Mouse (Mus musculus) olfactory bulb, adult 2 months (tissue): ENCODE measurements around the gene 1600014C23Rik. TPM values are rescaled to one million over a fixed set of nuclear protein-coding genes. Genes with fewer than 3 reads are reported as not detected.

Experiments used
- H3K27ac ChIP-seq: fragments of 200-500 bp; 2 replicates; pipeline ENCODE4 v1.5.1; 2012; ENCODE audit warnings: low read depth, low read length; ENCODE audit not compliant: insufficient read depth
- H3K4me1 ChIP-seq: fragments of 200-500 bp; 2 replicates; pipeline ENCODE4 v1.6.1; 2012; ENCODE audit warnings: low read length; ENCODE audit not compliant: control insufficient read depth, insufficient read depth
- H3K4me3 ChIP-seq: fragments of 200-500 bp; 2 replicates; pipeline ENCODE4 v1.5.1; 2012; ENCODE audit warnings: mild to moderate bottlenecking, low read depth, low read length, moderate library complexity; ENCODE audit not compliant: insufficient read depth
- CTCF ChIP-seq: fragments of 200-500 bp; IDR thresholded peaks from 2 replicates; pipeline ENCODE4 v1.5.1; 2012; ENCODE audit warnings: low read depth, mild to moderate bottlenecking, low read length, moderate library complexity; ENCODE audit not compliant: insufficient read depth
- POLR2A ChIP-seq: fragments of 200-500 bp; IDR thresholded peaks from 2 replicates; pipeline ENCODE4 v1.6.1; 2012; ENCODE audit warnings: mild to moderate bottlenecking, low read depth, low read length, moderate library complexity; ENCODE audit not compliant: insufficient read depth
- WGBS: fragments of 180-500 bp; shearing (Covaris S2); methylation state at CpG from one replicate; pipeline ENCODE4 v1.1.7; 2018; 5-methylcytosine and 5-hydroxymethylcytosine counted together
- polyA plus RNA-seq: library from polyadenylated mRNA; stranded (reverse); fragments of >200 nt; gene quantifications from 2 replicates; pipeline ENCODE4 v1.2.4, GENCODE M21; 2012; ENCODE audit warnings: low replicate concordance; ENCODE audit not compliant: missing spikeins, insufficient read depth, insufficient read length

Gene 1600014C23Rik
- polyA plus RNA-seq, 1 experiment, result not detected

- TF ChIP-seq POLR2A, result no peak
- no peak for TF ChIP-seq CTCF
- 79% methylated on average over 5 of the region's 5 CpGs for WGBS
- Histone ChIP-seq H3K4me3 (no peak overlapping the region), H3K4me1 (peaks cover 10% of the 10 kb centered on the region; the same call in 1 of the 2 replicates), H3K27ac (no peak overlapping the region)
Measured at GRCm38 (mm10) chr17:45756831-45757230, 23.2 kb upstream of the 1600014C23Rik start.

GRCm38 (mm10) chr17:45756391-45756790 is 22.7 kb upstream of the 1600014C23Rik start:
- Histone ChIP-seq H3K4me1 (peaks cover 10% of the 10 kb centered on the region; the same call in 1 of the 2 replicates), H3K4me3 (no peak overlapping the region), H3K27ac (no peak overlapping the region)
- WGBS, result 74% methylated on average over 8 of the region's 8 CpGs
- TF ChIP-seq CTCF (no peak), POLR2A (no peak)

GRCm38 (mm10) chr17:45754186-45754862 is 20.7 kb upstream of the 1600014C23Rik start:
- WGBS, result 48% methylated on average over 13 of the region's 13 CpGs
- Histone ChIP-seq H3K4me3 (no peak overlapping the region), H3K4me1 (peaks cover 10% of the 10 kb centered on the region; the same call in 1 of the 2 replicates), H3K27ac (no peak overlapping the region; the same call in 1 of the 2 replicates)
- TF ChIP-seq CTCF (no peak), POLR2A (no peak)

GRCm38 (mm10) chr17:45752678-45753077 is 19.0 kb upstream of the 1600014C23Rik start:
- Histone ChIP-seq H3K27ac (no peak overlapping the region), H3K4me3 (no peak overlapping the region), H3K4me1 (peaks cover 16% of the 10 kb centered on the region)
- 67% methylated on average over 11 of the region's 11 CpGs for WGBS
- TF ChIP-seq POLR2A (no peak), CTCF (no peak)

- no peak overlapping the region for H3K27ac ChIP-seq
- 87% methylated on average over 8 of the region's 8 CpGs for WGBS
- H3K4me3 ChIP-seq, result no peak overlapping the region
- TF ChIP-seq POLR2A (no peak), CTCF (no peak)
- peaks cover 16% of the 10 kb centered on the region for H3K4me1 ChIP-seq
Measured at GRCm38 (mm10) chr17:45752053-45752452, 18.4 kb upstream of the 1600014C23Rik start.

GRCm38 (mm10) chr17:45751359-45751758 is 17.7 kb upstream of the 1600014C23Rik start:
- peaks cover 15% of the 10 kb centered on the region for H3K4me1 ChIP-seq
- H3K27ac ChIP-seq, result no peak overlapping the region
- H3K4me3 ChIP-seq, result no peak overlapping the region
- WGBS, result 100% methylated on average over 1 of the region's 1 CpGs
- TF ChIP-seq CTCF (no peak), POLR2A (no peak)

GRCm38 (mm10) chr17:45749100-45749499 is 15.5 kb upstream of the 1600014C23Rik start:
- Histone ChIP-seq H3K4me3 (no peak overlapping the region), H3K4me1 (peaks cover 14% of the 10 kb centered on the region), H3K27ac (no peak overlapping the region)
- WGBS, result 69% methylated on average over 6 of the region's 6 CpGs
- no peak for TF ChIP-seq CTCF
- no peak for TF ChIP-seq POLR2A

- TF ChIP-seq CTCF (peak; percentile 46; the same call in 1 of the 2 replicates), POLR2A (no peak)
- Histone ChIP-seq H3K4me1 (peaks cover 10% of the 10 kb centered on the region), H3K4me3 (no peak overlapping the region), H3K27ac (no peak overlapping the region)
- WGBS, result 49% methylated on average over 16 of the region's 16 CpGs
Measured at GRCm38 (mm10) chr17:45747858-45748785, 14.5 kb upstream of the 1600014C23Rik start.

- Histone ChIP-seq H3K27ac (no peak overlapping the region), H3K4me3 (no peak overlapping the region), H3K4me1 (peaks cover 10% of the 10 kb centered on the region)
- 94% methylated on average over 4 of the region's 4 CpGs for WGBS
- TF ChIP-seq POLR2A, result no peak
- TF ChIP-seq CTCF, result no peak
Measured at GRCm38 (mm10) chr17:45747293-45747692, 13.6 kb upstream of the 1600014C23Rik start.
